Mouse (Mus musculus) G1E (cell line): Measurements from ENCODE around the gene Gm42906.

ENCODE experiments used
- CTCF ChIP-seq: IDR thresholded peaks from 2 replicates; pipeline ENCODE4 v1.5.1; 2012; ENCODE audit warnings: low read depth, low read length, inconsistent platforms, mixed read lengths
- POLR2AphosphoS5 ChIP-seq: IDR thresholded peaks from 2 replicates; pipeline ENCODE4 v1.6.1; 2012; ENCODE audit warnings: low read depth, low read length, inconsistent platforms; ENCODE audit not compliant: insufficient replicate concordance
- TAL1 ChIP-seq: conservative IDR thresholded peaks from 2 replicates; pipeline ENCODE4 v1.6.1; 2012; ENCODE audit warnings: low read depth, low read length, inconsistent platforms, mixed read lengths

DNA sequence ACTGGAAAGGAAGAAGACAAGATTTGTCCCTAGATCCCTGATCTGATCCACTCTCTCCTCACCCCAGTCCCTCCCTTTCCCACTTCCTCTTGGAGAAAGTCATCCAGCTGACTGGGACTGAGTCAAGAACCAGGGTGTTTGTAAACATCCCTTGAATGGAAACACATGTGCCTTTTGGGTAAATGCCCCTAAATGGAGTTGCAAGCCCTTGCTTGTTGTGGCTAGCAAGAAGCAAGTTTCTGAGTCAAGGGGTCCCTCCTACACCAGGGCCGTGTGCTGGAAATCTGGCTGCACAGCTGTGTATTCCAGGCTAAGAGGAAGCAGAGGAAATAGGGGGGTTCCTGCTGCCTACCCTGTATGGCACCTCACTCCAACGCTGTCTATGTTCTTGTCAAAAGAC is 298.2 kb downstream of the Gm42906 start:
- TF ChIP-seq TAL1 (no peak), CTCF (no peak), POLR2AphosphoS5 (no peak)
